Mouse (Mus musculus) WW6 (cell line): ENCODE results near the gene Atp1a4.
"Not testable (repeated sequence)": the region's sequence is repeated elsewhere in the genome, so short reads cannot be mapped to it uniquely, and the experiment has no call there.

Experiments
- DNase-seq: peaks from one replicate; pipeline ENCODE4 v3.0.0-alpha.2; 2013; ENCODE audit warnings: low read depth, low spot score

The Atp1a4 gene

DNA sequence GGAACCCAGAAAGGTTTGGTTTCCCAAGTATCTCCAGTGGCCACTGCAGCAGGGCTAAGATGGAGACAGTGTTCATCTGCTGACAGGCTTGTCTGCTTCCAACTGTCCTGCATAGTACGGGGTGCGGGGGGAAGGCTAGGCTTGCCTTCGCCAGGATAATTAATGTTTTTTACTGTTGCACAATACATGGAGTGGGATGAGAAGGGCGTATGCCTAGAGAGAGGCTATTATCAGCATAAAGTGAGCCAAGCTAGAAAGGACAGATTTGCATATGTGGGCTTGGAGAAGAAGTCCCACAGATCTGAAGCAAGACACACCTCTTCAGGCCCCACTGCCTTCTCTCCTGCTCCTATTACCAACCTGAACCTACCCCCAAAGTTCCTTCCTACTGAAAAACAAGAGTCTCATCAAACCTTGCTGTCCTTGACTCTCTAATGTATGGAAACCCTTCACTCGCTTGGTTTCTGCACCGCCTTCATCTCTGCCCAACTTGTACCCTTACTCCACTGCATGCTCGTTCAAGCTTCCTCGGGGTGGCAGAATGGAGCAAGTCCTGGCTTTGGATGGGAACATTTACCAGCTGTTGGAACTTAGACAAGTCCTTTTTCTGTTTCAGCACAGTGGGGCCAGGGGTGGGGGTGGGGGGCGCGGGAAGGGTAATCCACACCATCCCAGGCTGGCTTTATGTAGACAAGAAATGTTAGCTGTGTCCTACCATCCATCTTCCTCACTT is 23.5 kb upstream of the Atp1a4 start:
- DNase-seq, result no peak

DNA sequence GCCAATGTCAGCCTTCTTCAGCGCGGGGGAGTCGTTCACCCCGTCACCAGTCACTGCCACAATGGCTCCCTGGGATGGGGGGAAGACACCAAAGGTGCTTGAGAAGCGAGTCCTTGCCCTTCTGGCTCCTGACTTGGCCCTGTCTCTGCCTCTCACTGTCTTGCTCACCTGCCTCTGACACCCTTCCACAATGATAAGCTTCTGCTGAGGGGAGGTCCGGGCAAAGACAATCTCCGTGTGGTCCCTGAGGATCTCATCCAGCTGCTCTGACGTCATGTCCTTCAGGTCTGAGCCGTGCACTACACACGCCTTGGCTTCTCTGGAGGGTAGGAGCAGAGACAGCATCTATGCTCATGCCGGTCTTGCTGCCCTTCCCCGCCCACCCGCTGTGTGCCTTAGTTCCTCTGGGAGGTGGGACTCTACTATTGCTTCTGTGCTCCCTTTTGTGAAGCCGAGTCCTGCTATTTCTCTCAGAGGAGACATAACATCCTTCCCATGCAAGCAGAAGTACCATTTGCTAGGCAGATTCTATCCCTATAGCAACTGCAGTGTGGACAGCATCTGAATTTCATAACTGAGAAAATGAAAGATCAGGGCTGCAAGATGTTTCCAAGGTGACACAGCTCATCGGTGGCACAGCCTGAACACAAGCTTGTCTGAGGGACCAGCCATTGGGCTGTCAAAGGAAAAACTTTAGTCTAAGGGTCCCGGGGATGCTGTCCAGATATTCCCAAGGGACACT is 21.7 kb upstream of the Atp1a4 start:
- DNase-seq, result no peak

DNA sequence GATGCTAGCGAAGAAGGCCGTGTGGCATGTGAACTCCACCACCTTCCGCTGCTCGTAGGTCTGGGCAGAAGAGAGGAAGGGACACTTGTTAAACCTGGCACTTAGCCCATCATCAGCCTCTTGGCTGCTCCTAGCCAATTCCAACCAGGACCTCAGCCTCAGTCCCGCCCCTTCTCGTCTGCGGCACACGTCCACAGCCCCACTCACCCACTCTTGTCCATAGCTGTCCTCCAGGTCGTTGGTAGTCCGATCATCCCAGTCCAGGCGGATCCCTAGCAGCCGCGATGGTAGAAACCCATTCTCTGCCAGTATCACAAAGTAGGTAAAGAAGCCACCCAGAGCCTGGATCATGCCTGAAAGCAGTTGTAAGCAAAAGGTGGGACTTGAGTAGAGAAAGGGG is 20.1 kb upstream of the Atp1a4 start:
- DNase-seq, result no peak

DNA sequence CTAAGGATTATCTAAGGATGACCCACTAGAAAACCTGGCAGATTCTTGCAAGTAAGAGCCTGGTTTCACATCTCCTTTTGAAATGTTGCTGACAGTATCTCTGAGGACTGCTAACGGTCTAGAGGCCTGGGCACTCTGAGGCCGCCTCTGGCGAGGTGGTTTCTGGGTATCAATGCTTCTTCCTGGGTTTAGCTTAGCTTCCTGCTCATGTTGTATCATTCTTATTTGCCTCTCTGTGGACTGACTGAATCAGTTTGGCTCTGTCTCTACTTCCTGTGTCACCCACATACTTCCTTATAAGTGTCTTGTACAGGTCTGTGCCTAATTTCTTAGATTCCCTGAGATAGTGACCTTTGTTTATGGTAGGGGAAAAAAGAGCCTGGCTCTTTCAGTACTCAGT is 19.0 kb upstream of the Atp1a4 start:
- no peak for DNase-seq

DNA sequence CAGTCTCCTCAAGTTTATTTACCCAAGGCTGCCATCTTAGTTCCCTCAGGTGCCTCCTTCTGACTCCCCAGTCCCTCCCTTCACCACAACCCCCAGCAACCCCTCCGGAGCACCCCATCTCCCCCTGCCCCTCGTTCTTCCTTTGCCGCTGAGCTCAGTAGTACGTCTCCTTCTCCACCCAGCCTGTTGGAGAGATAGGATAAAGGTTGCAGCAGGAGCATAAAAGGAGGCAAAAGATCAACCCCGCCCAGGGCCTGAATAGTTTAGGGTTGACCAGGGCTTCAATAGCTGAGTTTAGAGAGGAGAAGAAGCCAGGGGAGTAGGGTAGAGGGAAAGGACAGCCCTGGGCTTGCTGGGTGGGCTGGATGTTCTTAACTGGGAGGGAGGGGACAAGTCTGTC is 16.3 kb upstream of the Atp1a4 start:
- no peak for DNase-seq

DNA sequence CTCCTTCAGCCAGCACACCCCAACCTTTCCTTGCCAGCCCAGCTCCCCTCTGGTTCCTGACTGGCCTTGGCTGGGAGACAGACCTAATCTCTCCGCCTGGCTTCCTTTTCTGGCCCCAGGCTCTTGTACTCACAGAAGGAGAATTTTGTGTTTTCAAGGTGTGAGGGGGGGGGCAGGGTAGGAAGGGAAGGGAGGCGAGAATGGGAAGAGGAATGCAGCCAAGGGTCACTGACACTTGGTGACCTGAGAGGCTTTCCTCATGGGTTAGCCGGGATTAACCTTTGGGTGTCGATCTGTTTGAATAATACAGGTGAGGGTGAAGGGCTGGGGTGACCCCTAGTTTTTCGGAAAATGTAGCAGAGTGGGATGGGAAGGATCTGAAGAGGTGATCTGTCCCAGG is 15.9 kb upstream of the Atp1a4 start:
- no peak for DNase-seq

DNA sequence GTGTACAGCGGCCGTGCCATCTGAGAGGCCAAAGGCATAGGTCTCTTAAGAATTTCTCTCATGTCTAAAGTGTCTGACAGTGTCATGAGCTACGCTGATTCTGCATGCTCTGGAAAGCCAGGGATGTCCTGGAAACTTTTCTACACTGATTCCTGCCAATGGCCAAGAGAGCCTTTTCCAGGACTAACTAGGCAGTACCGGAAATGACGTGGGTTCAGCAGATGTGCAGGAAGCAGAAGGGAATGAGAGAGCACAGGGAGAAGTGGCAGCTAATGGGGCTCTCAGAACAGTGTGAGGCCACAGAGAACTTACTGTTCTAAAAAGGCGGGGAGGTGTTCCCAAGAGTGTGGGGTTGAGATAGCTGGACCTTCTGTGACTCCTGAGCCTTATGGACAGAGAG is 15.2 kb upstream of the Atp1a4 start:
- DNase-seq, result no peak

DNA sequence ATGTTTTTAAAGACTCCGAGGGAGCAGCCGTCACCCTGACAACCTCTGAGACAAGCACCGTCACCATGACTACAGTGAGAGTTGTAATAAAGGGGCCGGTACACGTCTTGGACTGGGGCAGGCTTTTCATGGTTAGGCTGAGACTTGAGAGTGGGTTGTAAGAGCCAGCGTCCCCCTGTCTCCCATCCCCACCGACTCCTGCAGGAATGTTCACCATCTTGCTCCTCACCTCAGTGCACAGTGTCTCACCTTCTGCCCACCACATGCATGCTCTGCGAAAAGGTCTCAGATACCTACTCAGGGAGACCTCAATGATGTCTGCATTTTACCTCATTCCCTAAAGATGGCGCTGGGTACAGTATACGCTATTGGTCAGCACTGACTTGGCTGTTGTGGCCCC is 13.6 kb upstream of the Atp1a4 start:
- no peak for DNase-seq

DNA sequence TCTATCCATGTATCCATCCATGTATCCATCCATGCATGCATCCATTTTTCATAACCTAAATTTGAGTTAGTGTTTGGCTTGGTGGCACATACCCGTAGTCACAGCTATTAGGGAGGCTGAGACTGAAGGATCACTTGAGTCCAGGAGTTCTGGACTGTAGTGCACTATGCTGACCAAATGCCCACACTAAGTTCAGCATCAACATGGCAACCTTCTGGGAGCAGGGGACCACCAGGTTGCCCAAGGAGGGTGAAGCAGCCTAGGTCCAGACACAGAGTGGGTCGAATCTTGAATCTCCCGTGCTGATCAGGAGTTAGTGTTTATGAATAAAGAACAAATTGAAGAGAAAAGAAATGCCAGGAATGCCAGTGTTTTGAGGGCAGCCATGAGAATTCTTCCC is 13.0 kb upstream of the Atp1a4 start:
- no peak for DNase-seq

DNA sequence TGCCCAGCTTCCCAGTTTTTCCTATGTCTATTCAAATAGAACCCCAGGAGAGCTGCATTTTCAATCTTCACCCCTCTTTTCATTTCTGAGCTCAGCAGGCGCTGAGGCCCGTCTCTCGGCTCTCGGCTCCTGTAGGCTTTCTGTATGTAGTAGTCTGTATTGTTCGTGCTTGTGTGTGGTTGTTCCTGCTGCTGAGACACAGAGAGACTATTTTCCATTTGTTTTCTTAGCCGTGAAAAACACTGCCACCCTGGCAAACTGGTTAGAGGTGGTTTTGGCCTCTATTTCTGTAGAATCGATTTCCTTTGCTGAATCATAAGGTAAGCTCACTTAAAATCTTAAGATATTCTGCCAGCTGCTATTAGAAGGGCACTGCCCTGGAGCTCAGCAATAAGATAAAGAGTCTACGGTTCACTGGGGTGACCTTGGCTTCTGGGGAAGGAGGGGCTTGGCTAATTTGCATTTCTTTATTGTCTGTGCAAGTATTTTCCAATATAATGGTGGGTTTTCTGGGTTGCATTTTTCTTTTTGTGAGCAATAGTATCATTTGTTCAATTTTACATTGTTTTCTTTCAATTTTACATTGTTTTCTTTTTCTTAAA is 3.4 kb upstream of the Atp1a4 start, which contains the start of gene Igsf8:
TSS of gene Igsf8 (plus strand) at position 165 of the 602 bp plus-strand sequence.
- no peak for DNase-seq

DNA sequence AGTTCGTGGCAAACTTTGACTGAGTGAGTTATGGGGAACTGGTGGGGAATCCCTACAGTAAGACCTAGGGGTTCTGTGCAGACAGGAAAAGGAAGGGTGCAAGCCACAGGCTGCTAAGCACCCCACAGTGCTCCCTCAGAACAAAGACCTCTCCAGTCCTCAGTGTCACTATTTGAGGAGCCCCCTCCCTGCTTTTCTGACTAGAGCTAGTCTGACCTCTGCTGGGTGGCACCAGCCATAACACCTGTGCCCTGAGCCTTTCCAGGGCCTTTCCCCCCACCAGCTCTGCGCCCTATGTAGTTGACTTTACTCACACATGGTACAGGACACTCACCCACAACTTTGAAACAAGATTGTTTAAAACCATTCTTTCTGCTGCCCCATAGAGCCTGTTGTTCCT is 10.5 kb downstream of the Atp1a4 start:
- DNase-seq, result no peak

DNA sequence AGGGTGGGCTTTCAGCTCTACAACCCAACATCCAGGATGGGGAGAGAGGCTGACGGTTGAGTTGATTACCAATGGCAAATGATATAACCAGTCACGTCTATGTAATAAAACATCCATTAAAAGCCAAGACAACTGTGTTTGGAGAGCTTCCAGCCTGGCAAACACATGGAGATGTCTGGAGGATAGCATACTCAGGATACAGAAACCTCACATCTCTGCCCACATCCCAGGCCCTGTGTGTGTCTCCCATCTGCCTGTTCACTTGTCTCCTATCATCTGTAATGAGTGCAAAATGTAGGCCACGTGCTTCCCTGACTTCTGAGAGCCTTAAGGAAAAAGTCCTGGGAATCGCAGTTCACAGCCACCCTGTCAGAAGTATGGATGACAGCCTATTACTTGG is 11.0 kb downstream of the Atp1a4 start:
- no peak for DNase-seq

DNA sequence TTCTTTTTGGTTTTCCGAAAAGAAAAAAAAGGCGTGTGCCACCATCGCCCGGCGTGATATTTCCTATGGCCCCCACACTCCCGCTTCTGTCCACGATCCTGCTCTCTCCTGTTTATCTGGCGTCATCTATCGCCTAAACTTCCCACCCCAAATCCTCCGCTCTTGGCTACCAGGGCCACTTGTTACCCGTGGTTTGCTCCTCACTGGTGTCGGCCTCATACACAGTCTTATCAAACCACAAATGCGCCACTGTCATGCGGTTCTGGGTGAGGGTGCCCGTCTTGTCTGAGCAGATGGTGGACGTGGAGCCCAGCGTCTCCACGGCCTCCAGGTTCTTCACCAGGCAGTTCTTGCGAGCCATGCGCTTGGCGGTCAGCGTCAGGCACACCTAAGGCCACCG is 13.6 kb downstream of the Atp1a4 start:
- DNase-seq, result not testable (repeated sequence)

DNA sequence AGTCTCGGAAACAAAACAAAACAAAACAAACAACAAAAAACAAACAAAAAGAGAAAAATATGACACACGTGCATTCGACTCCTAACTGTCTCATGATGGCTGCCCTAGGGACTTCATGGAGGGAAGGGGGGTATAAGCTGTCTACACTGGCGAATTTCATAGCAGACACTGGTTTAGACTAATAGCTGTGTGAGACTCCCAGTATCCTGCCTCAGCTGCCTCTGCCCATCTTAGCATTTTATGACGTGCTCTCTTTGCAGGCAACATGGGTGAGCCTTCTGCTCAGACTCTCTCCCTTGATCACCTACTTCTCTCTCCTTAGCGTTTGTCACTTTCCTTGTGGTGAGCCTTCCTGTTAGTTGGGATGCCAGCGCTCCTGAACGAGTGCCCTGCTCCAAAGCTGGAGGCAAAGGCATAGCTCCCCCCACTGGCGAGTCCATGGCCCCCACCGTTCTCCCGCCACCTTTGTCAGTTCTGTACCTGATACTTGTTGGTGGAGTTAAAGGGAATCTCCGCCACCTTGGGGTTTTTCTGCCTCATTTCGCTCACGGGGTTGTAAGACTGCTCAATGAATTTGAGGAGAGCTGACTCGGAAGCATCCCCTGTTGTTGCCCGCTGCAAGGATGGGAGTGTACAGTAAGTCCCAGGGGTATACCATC is 14.5 kb downstream of the Atp1a4 start:
- no peak for DNase-seq

DNA sequence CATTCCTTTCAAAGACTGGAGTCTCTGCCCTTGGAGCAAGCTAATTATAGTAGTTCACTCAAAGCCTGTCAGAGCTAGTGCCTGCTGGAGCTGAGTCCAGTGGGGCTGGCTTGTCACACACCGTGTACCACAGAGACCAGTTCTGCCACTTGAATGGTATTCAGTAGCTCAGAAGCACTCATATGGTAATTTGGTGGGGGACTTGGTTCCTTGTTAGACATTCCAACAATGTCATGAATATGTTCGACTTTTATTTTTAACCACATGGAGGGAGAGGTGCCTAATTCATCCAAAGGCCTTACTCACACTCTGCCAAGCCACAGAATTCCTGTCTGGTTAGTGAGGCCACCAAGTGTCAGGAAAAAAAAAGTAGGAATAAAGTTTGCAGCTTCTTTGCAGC is 15.8 kb downstream of the Atp1a4 start:
- DNase-seq, result no peak

DNA sequence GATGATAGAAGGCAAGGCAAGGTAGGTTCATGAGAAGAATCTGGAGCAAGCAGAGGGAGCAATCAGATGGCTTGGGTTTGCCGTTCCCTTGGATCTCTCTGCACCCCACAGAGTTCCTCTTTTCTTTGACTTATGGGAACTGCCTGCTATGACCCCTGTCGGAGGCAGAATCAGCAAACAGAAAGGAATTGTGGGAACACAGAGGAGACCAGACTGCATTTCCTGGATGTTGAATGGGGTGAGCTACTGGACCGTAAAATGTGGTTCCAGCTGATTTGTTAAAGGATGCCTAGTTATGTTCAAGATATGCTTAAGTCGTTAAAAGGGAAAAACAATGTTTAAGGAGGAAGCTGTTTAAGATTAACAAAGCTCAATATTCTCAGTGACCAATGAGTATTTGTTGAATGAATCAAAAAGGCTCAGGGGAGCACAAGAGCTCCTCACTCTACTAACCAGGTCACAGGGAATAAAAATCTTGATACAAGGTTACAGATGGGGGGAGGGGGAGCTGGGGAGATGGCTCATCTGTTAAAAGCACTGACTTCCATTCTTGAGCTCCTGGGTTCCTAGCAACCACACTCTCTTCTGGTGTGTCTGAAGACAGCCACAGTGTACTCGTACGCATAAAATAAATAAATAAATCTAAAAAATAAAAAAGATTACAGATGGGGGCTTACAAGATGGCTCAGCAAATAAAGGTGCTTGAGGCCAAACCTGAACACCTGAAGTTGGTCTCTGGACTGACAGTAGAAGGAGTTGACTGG is 17.1 kb downstream of the Atp1a4 start:
- no peak for DNase-seq

DNA sequence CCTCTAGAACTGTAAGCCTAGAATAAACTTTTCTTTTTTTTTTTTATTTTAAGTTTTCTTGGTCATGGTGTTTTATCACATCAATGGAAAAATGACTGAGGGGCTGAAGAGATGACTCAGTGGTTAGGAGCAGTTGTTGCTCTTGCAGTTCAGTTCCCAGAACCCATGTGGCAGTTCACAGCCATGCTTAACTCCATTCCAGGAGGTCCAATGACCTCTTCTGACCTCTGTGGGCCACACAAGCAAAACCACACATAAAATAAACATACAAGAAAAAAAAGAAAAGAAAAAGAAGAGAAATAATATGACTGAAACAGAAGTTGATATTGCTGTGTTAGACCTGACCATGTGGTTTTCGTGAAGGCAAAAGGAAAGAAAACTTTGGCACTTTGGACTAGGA is 29.0 kb downstream of the Atp1a4 start:
- no peak for DNase-seq

DNA sequence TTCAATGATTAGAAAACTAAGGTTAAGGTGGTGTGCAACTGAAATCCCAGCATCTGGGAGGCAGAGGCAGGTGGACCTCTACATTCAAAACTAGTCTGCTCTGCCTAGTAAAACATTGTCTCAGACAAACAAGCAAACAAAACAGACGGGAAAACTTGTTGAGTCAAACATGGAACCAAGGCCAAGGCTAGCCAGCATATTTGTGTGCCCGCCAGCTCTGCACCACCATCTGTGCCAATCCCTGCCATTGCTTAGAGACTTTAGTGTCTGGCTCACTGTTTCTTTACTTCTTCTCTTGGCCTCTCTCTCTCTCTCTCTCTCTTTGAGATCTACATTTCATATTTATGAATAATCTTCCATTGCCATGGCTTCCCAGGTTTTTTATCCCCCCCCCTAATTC is 30.0 kb downstream of the Atp1a4 start:
- no peak for DNase-seq

DNA sequence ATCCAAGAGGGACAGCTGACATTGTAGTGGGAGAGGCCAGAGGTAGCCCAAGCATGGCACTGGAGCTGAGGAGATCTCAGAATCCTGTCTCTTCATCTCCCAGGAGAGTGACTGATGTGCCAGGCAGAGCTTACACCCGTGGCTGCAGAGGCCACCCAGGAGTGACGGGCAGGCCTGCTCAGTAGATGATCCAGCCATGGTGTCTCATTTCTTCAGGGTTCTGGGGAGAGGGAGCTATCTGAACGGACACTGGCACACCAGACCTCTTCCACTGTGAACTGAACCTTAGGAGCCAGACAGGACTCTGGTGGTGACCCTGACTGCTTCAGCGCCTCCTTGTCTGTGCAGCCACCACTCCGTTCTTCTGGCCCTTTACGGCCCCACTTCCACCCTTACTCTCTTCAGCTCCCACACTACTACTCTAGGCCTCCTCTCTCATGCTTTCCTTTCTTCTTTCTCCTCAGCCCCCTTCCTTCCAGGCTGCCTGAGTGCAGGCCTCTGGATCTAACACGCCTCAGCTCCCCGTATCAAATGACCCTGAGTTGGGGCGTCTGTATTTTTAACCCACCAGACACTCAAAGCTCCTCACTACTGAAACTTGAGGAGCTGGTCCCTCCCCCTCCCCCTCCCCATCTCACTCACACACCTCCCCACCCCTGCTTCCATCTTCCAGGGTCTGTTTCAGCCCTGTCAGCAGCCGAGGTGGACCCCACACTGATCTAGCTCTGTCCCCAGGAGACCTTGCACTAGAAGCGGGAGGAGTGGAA is 36.7 kb downstream of the Atp1a4 start:
- no peak for DNase-seq

DNA sequence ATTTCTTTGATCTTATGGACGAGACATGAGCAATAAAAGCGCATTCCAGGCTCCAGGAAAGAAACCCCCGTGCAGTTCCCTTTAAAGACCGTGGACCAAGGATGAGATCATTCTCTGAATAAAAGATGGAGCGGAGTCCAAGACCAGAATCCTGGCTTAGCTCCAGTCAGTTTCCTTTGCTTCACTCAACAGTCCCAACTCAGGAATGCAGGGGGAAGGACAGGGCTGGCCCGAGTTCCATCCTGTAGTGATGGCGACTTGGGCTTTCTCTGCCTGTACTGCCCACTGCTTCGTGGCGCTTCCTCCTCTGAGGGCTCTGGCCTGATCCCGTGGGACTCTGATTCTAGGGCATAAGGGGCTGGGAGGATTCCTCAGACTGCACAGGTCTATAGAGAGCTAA is 37.8 kb downstream of the Atp1a4 start:
- no peak for DNase-seq
